ENCODE assay signal across 30 mouse cellular contexts in the genomic region with DNA sequence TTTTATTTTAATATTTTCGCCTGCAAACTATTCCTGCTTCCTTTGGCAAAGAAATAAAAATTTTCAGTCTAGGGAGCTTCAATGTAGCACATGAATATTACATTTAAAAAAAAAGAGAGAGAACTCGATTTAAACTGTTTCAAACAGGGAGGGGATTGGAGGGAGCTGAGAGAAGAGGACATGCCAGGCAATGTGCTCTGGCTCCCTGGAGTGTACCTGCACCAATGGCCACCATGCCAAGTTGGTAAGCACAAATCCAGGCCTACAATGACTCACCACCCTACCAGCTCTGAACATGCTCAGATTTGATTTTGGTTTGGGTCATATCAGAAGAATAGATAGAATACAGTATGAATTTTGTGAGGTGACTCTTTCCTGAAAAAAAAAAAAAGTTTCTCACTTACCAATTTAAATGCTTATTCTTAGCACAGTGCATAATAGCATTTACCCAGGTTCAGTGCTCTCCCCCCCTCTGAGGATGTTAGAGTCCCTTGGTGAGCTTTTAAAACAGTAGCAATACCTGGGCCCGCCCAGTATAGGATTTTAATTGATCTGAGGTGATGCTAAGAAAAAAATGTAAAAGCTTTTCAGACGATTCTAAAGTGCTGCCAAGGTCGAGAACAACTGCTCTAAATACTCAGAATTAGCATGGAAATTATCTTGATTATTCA.
DNase-seq lines count a peak whose midpoint lies in the region; ATAC-seq and TF ChIP-seq lines count a peak whose summit lies in the region.
"Had no signal": no experiment of that assay in that cellular context is flagged by ENCODE, and none has a peak within 500 bp of the region (broad histone marks: within the 10 kb centered on the region; RNA-seq: fewer than 3 reads in every experiment).

No protein-coding gene starts in this region.

- H3K4me1 ChIP-seq in midbrain, embryonic 11.5 days (ENCODE audit: control insufficient read depth, insufficient read depth, low read length), result peaks cover 5% of the 10 kb centered on the region
- H3K4me1 ChIP-seq in midbrain, embryonic 10.5 days, result peaks cover 21% of the 10 kb centered on the region
- H3K4me1 ChIP-seq in forebrain, embryonic 14.5 days (ENCODE audit: control insufficient read depth, insufficient read depth, low read length), result peaks cover 5% of the 10 kb centered on the region; the same call in 1 of the 2 replicates
- H3K4me1 ChIP-seq in limb, embryonic 14.5 days (ENCODE audit: control insufficient read depth, insufficient read depth, low read length), result peaks cover 13% of the 10 kb centered on the region
- H3K4me1 ChIP-seq: heart, embryonic 13.5 days; hindbrain, embryonic 15.5 days; liver, embryonic 12.5 days had no signal

- H3K9me3 ChIP-seq in midbrain, embryonic 11.5 days (ENCODE audit: control insufficient read depth, low read length), result no peaks in the 10 kb centered on the region
- no peaks in the 10 kb centered on the region for H3K9me3 ChIP-seq in midbrain, embryonic 10.5 days (replicated peaks)
- H3K9me3 ChIP-seq in forebrain, embryonic 14.5 days (replicated peaks; ENCODE audit: control insufficient read depth, low read length), result no peaks in the 10 kb centered on the region
- no peaks in the 10 kb centered on the region for H3K9me3 ChIP-seq in limb, embryonic 14.5 days (ENCODE audit: control insufficient read depth, low read length)
- H3K9me3 ChIP-seq: G1E; heart, embryonic 13.5 days; hindbrain, embryonic 15.5 days; liver, embryonic 12.5 days; neural tube, embryonic 12.5 days had no signal

- H3K36me3 ChIP-seq in midbrain, embryonic 11.5 days (ENCODE audit: control insufficient read depth, insufficient read depth, low read length), result no peaks in the 10 kb centered on the region
- no peaks in the 10 kb centered on the region for H3K36me3 ChIP-seq in midbrain, embryonic 10.5 days
- no peaks in the 10 kb centered on the region for H3K36me3 ChIP-seq in forebrain, embryonic 14.5 days (ENCODE audit: control insufficient read depth, insufficient read depth, low read length)
- H3K36me3 ChIP-seq in limb, embryonic 14.5 days (ENCODE audit: control insufficient read depth, insufficient read depth, low read length), result no peaks in the 10 kb centered on the region
- H3K36me3 ChIP-seq: G1E; heart, embryonic 13.5 days; hindbrain, embryonic 15.5 days; liver, embryonic 12.5 days; neural tube, embryonic 12.5 days had no signal

- DNase-seq in embryo, embryonic 10 days (ENCODE audit: low spot score), result peak; percentile 5
- no peak for DNase-seq in embryo, embryonic 11 days
- DNase-seq in midbrain, embryonic 11.5 days (ENCODE audit: low spot score, missing footprints), result peak; percentile 83
- DNase-seq in midbrain, embryonic 10.5 days (ENCODE audit: low spot score), result no peak
- peak; percentile 38 for DNase-seq in forebrain, embryonic 14.5 days (ENCODE audit: low spot score)
- DNase-seq in limb, embryonic 14.5 days (ENCODE audit: low spot score), result no peak
- no peak for DNase-seq in spleen, postnatal 14 days (ENCODE audit: low spot score in 2 of 2)
- DNase-seq in yolk sac, embryonic 10.5 days (ENCODE audit: low spot score), result no peak
- DNase-seq: adrenal gland, postnatal 10 days; cerebellum, adult 11 months; cerebellum, adult 9-10 months; cerebellum, postnatal 36 days; heart, postnatal 10 days; kidney, adult 18-20 months; kidney, postnatal 36 days; layer of hippocampus, postnatal 36 days; left cerebral cortex, postnatal 4 days; lung, adult 18-20 months; lung, postnatal 10 days; right cerebral cortex, adult 18-20 months; thymus, adult 2 months; thymus, postnatal 36 days had no signal

- no peak overlapping the region for H3K4me3 ChIP-seq in midbrain, embryonic 11.5 days (ENCODE audit: low read depth, low read length)
- H3K4me3 ChIP-seq in midbrain, embryonic 10.5 days, result no peak overlapping the region
- H3K4me3 ChIP-seq in forebrain, embryonic 14.5 days (ENCODE audit: low read depth, low read length), result no peak overlapping the region
- no peak overlapping the region for H3K4me3 ChIP-seq in limb, embryonic 14.5 days (replicated peaks; ENCODE audit: low read length)
- H3K4me3 ChIP-seq: heart, embryonic 13.5 days; hindbrain, embryonic 15.5 days; liver, embryonic 12.5 days; myocyte; neural tube, embryonic 12.5 days had no signal

- no peaks in the 10 kb centered on the region for H3K27me3 ChIP-seq in midbrain, embryonic 11.5 days (ENCODE audit: control insufficient read depth, insufficient read depth, low read length)
- no peaks in the 10 kb centered on the region for H3K27me3 ChIP-seq in midbrain, embryonic 10.5 days (ENCODE audit: low read depth, poor library complexity, severe bottlenecking)
- no peaks in the 10 kb centered on the region for H3K27me3 ChIP-seq in forebrain, embryonic 14.5 days (replicated peaks; ENCODE audit: control insufficient read depth, insufficient read depth, low read length)
- no peaks in the 10 kb centered on the region for H3K27me3 ChIP-seq in limb, embryonic 14.5 days (ENCODE audit: control insufficient read depth, insufficient read depth, low read length)
- H3K27me3 ChIP-seq: heart, embryonic 13.5 days; hindbrain, embryonic 15.5 days; liver, embryonic 12.5 days; neural tube, embryonic 12.5 days; Patski had no signal

- no peak for TF ChIP-seq POLR2A in limb, embryonic 14.5 days (IDR thresholded peaks at IDR 0.05; ENCODE audit: borderline replicate concordance, extremely low read depth, insufficient read depth, insufficient read length)

- peak; percentile 45; the same call in 1 of the 2 replicates for ATAC-seq in midbrain, embryonic 11.5 days (ENCODE audit: low FRiP score)
- peak; percentile 70 for ATAC-seq in forebrain, embryonic 14.5 days
- peak; percentile 63 for ATAC-seq in limb, embryonic 14.5 days (ENCODE audit: low FRiP score, low read depth)
- ATAC-seq: liver, embryonic 12.5 days; Patski had no signal

- H3K27ac ChIP-seq in midbrain, embryonic 11.5 days (ENCODE audit: low read depth, low read length), result no peak overlapping the region
- H3K27ac ChIP-seq in midbrain, embryonic 10.5 days (replicated peaks), result no peak overlapping the region; the same call in 1 of the 2 replicates
- no peak overlapping the region for H3K27ac ChIP-seq in forebrain, embryonic 14.5 days (ENCODE audit: low read depth, low read length)
- H3K27ac ChIP-seq in limb, embryonic 14.5 days (replicated peaks; ENCODE audit: low read depth, low read length), result peak overlapping the region; percentile 56; the same call in 1 of the 2 replicates
- H3K27ac ChIP-seq: heart, embryonic 13.5 days; hindbrain, embryonic 15.5 days; liver, embryonic 12.5 days; macrophage; neural tube, embryonic 12.5 days had no signal

- no peak overlapping the region for H3K9ac ChIP-seq in midbrain, embryonic 11.5 days (ENCODE audit: low read length)
- H3K9ac ChIP-seq in forebrain, embryonic 14.5 days (ENCODE audit: low read length), result no peak overlapping the region
- H3K9ac ChIP-seq in limb, embryonic 14.5 days (ENCODE audit: low read depth, low read length, severe bottlenecking), result no peak overlapping the region
- H3K9ac ChIP-seq: heart, embryonic 13.5 days; hindbrain, embryonic 15.5 days; liver, embryonic 12.5 days; neural tube, embryonic 12.5 days had no signal

- H3K4me2 ChIP-seq in midbrain, embryonic 11.5 days, result no peak overlapping the region
- no peak overlapping the region for H3K4me2 ChIP-seq in forebrain, embryonic 14.5 days (ENCODE audit: low read length)
- 0 out of 2 replicates have a peak overlapping the region, but pooled peaks have one; percentile 4 for H3K4me2 ChIP-seq in limb, embryonic 14.5 days (replicated peaks; ENCODE audit: low read depth, low read length, severe bottlenecking)
- H3K4me2 ChIP-seq: heart, embryonic 13.5 days; hindbrain, embryonic 15.5 days; liver, embryonic 12.5 days; neural tube, embryonic 12.5 days had no signal

- 22% methylated on average over 5 of the region's 5 CpGs for WGBS in midbrain, embryonic 11.5 days
- 18% methylated on average over 5 of the region's 5 CpGs for WGBS in midbrain, embryonic 10.5 days
- WGBS in forebrain, embryonic 14.5 days, result 3% methylated on average over 5 of the region's 5 CpGs
- WGBS in limb, embryonic 14.5 days, result 32% methylated on average over 5 of the region's 5 CpGs

Comparison
In these comparisons a context has a peak if more than half of its experiments do, and no peak if none do; other contexts are left out.
1. DNase-seq: peak in embryo, embryonic 10 days (single experiment), midbrain, embryonic 11.5 days (single experiment) and forebrain, embryonic 14.5 days (single experiment); none in embryo, embryonic 11 days (single experiment), midbrain, embryonic 10.5 days (single experiment), limb, embryonic 14.5 days (single experiment), spleen, postnatal 14 days (0 of 2) and yolk sac, embryonic 10.5 days (single experiment).
2. Peak in every context shown above with its lines, with median percentiles within 50 percentile points of each other: ATAC-seq.